Mouse (Mus musculus): Measurements from ENCODE around the gene Vps13d. TPM values are rescaled to one million over a fixed set of nuclear protein-coding genes. Genes with fewer than 3 reads are reported as not detected.

Gene Vps13d
- total and polyA plus RNA-seq, 2 experiments from 2014 or later: 7.8 to 35.3 TPM

GRCm38 (mm10) chr4:145071942-145072341 lies 122.9 kb downstream of the Vps13d start:
- Histone ChIP-seq H3K27ac (no peak overlapping the region), H3K27me3 (ENCODE audit: insufficient read depth, low read length) (no peaks in the 10 kb centered on the region), H3K4me3 (ENCODE audit: low read length) (no peak overlapping the region), H3K4me2 (ENCODE audit: low read depth, low read length) (no peak overlapping the region), H3K4me1 (ENCODE audit: insufficient read depth, low read length) (no peaks in the 10 kb centered on the region), H3K36me3 (ENCODE audit: insufficient read depth, low read length) (peaks cover 49% of the 10 kb centered on the region), H3K9me3 (ENCODE audit: low read length) (no peaks in the 10 kb centered on the region), H3K9ac (replicated peaks; ENCODE audit: low read length) (no peak overlapping the region)
- ATAC-seq (no peak), DNase-seq (ENCODE audit: low spot score) (no peak)
- 80% methylated on average over 7 of the region's 7 CpGs for WGBS
- no peak for TF ChIP-seq CTCF (IDR thresholded peaks at IDR 0.05; ENCODE audit: low read depth)

GRCm38 (mm10) chr4:145067019-145067680 lies 127.7 kb downstream of the Vps13d start:
- Histone ChIP-seq H3K9me3 (ENCODE audit: low read length) (no peaks in the 10 kb centered on the region), H3K9ac (replicated peaks; ENCODE audit: low read length) (no peak overlapping the region), H3K4me1 (ENCODE audit: insufficient read depth, low read length) (no peaks in the 10 kb centered on the region), H3K36me3 (ENCODE audit: insufficient read depth, low read length) (peaks cover 37% of the 10 kb centered on the region), H3K4me2 (ENCODE audit: low read depth, low read length) (no peak overlapping the region), H3K4me3 (ENCODE audit: low read length) (no peak overlapping the region), H3K27ac (no peak overlapping the region), H3K27me3 (ENCODE audit: insufficient read depth, low read length) (no peaks in the 10 kb centered on the region)
- ATAC-seq (0 out of 2 replicates have a peak, but pooled peaks have one; percentile 24), DNase-seq (ENCODE audit: low spot score) (no peak)
- 23% methylated on average over 6 of the region's 6 CpGs for WGBS
- no peak for TF ChIP-seq CTCF (IDR thresholded peaks at IDR 0.05; ENCODE audit: low read depth)

GRCm38 (mm10) chr4:145066336-145067018 lies 128.3 kb downstream of the Vps13d start:
- ATAC-seq (no peak), DNase-seq (ENCODE audit: low spot score) (no peak)
- H3K27me3 ChIP-seq (ENCODE audit: insufficient read depth, low read length): no peaks in the 10 kb centered on the region
- 52% methylated on average over 7 of the region's 7 CpGs for WGBS
- no peak overlapping the region for H3K9ac ChIP-seq (replicated peaks; ENCODE audit: low read length)
- no peaks in the 10 kb centered on the region for H3K4me1 ChIP-seq (ENCODE audit: insufficient read depth, low read length)
- no peak overlapping the region for H3K4me2 ChIP-seq (ENCODE audit: low read depth, low read length)
- no peaks in the 10 kb centered on the region for H3K9me3 ChIP-seq (ENCODE audit: low read length)
- no peak for TF ChIP-seq CTCF (IDR thresholded peaks at IDR 0.05; ENCODE audit: low read depth)
- peaks cover 41% of the 10 kb centered on the region for H3K36me3 ChIP-seq (ENCODE audit: insufficient read depth, low read length)
- H3K27ac ChIP-seq: no peak overlapping the region
- H3K4me3 ChIP-seq (ENCODE audit: low read length): no peak overlapping the region

- Histone ChIP-seq H3K27me3 (ENCODE audit: insufficient read depth, low read length) (no peaks in the 10 kb centered on the region), H3K9ac (replicated peaks; ENCODE audit: low read length) (no peak overlapping the region), H3K4me3 (ENCODE audit: low read length) (no peak overlapping the region), H3K36me3 (ENCODE audit: insufficient read depth, low read length) (peaks cover 56% of the 10 kb centered on the region), H3K27ac (no peak overlapping the region), H3K4me1 (ENCODE audit: insufficient read depth, low read length) (no peaks in the 10 kb centered on the region), H3K9me3 (ENCODE audit: low read length) (no peaks in the 10 kb centered on the region), H3K4me2 (ENCODE audit: low read depth, low read length) (no peak overlapping the region)
- no peak for TF ChIP-seq CTCF (IDR thresholded peaks at IDR 0.05; ENCODE audit: low read depth)
- WGBS: 87% methylated on average over 2 of the region's 2 CpGs
- no peak for ATAC-seq
- DNase-seq (ENCODE audit: low spot score): no peak
These were observed 135.9 kb downstream of the Vps13d start for GRCm38 (mm10) chr4:145058749-145059442.

GRCm38 (mm10) chr4:145056346-145056745 lies 138.5 kb downstream of the Vps13d start:
- H3K4me3 ChIP-seq (ENCODE audit: low read length): no peak overlapping the region
- H3K4me1 ChIP-seq (ENCODE audit: insufficient read depth, low read length): no peaks in the 10 kb centered on the region
- H3K9ac ChIP-seq (replicated peaks; ENCODE audit: low read length): no peak overlapping the region
- 95% methylated on average over 3 of the region's 3 CpGs for WGBS
- TF ChIP-seq CTCF (IDR thresholded peaks at IDR 0.05; ENCODE audit: low read depth): no peak
- H3K27ac ChIP-seq: no peak overlapping the region
- no peak overlapping the region for H3K4me2 ChIP-seq (ENCODE audit: low read depth, low read length)
- no peaks in the 10 kb centered on the region for H3K27me3 ChIP-seq (ENCODE audit: insufficient read depth, low read length)
- H3K9me3 ChIP-seq (ENCODE audit: low read length): no peaks in the 10 kb centered on the region
- H3K36me3 ChIP-seq (ENCODE audit: insufficient read depth, low read length): peaks cover 54% of the 10 kb centered on the region
- ATAC-seq (no peak), DNase-seq (ENCODE audit: low spot score) (no peak)

- Histone ChIP-seq H3K4me3 (ENCODE audit: low read length) (no peak overlapping the region), H3K4me1 (ENCODE audit: insufficient read depth, low read length) (no peaks in the 10 kb centered on the region), H3K27me3 (ENCODE audit: insufficient read depth, low read length) (no peaks in the 10 kb centered on the region), H3K4me2 (ENCODE audit: low read depth, low read length) (no peak overlapping the region), H3K9ac (replicated peaks; ENCODE audit: low read length) (no peak overlapping the region), H3K36me3 (ENCODE audit: insufficient read depth, low read length) (peaks cover 49% of the 10 kb centered on the region), H3K27ac (no peak overlapping the region), H3K9me3 (ENCODE audit: low read length) (no peaks in the 10 kb centered on the region)
- WGBS: 89% methylated on average over 3 of the region's 3 CpGs
- TF ChIP-seq CTCF (IDR thresholded peaks at IDR 0.05; ENCODE audit: low read depth): no peak
- no peak for ATAC-seq
- DNase-seq (ENCODE audit: low spot score): no peak
These were observed 139.0 kb downstream of the Vps13d start for GRCm38 (mm10) chr4:145055792-145056191.

All from hindbrain, postnatal 0 days (tissue).